Mouse (Mus musculus): ENCODE results near the gene Gnptab. TPM values are rescaled to one million over a fixed set of nuclear protein-coding genes. Genes with fewer than 3 reads are reported as not detected.
"Not testable (repeated sequence)": the region's sequence is repeated elsewhere in the genome, so short reads cannot be mapped to it uniquely, and the experiment has no call there.

Gnptab gene
- polyA plus RNA-seq, 1 experiment from 2014 or later = 16.3 TPM

GRCm38 (mm10) chr10:88426158-88426816 is 47.4 kb downstream of the Gnptab start:
- Histone ChIP-seq H3K9me3 (no peaks in the 10 kb centered on the region), H3K4me2 (replicated peaks) (no peak overlapping the region), H3K36me3 (0 out of 2 replicates have a peak, but pooled peaks cover 9% of the 10 kb centered on the region), H3K9ac (no peak overlapping the region), H3K27ac (no peak overlapping the region), H3K4me1 (replicated peaks) (no peaks in the 10 kb centered on the region), H3K27me3 (replicated peaks) (no peaks in the 10 kb centered on the region), H3K4me3 (replicated peaks) (no peak overlapping the region)
- WGBS = 94% methylated on average over 2 of the region's 2 CpGs
- ATAC-seq = peak; percentile 76; the same call in 1 of the 2 replicates

- peak; percentile 26; the same call in 1 of the 2 replicates for ATAC-seq
- 60% methylated on average over 5 of the region's 5 CpGs for WGBS
- H3K9ac ChIP-seq = no peak overlapping the region
Observed at GRCm38 (mm10) chr10:88426896-88427295, 48.0 kb downstream of the Gnptab start.

GRCm38 (mm10) chr10:88427998-88428397 is 49.1 kb downstream of the Gnptab start:
- H3K4me1 ChIP-seq (replicated peaks) = no peaks in the 10 kb centered on the region
- no peak overlapping the region for H3K27ac ChIP-seq
- H3K9ac ChIP-seq = no peak overlapping the region
- 0 out of 2 replicates have a peak, but pooled peaks cover 9% of the 10 kb centered on the region for H3K36me3 ChIP-seq
- no peaks in the 10 kb centered on the region for H3K9me3 ChIP-seq
- no peaks in the 10 kb centered on the region for H3K27me3 ChIP-seq (replicated peaks)
- no peak overlapping the region for H3K4me2 ChIP-seq (replicated peaks)
- no peak overlapping the region for H3K4me3 ChIP-seq (replicated peaks)
- WGBS = 89% methylated on average over 6 of the region's 6 CpGs
- no peak for ATAC-seq

More at GRCm38 (mm10) chr10:88426896-88427295, 48.0 kb downstream of the Gnptab start:
- Histone ChIP-seq H3K27me3 (replicated peaks) (no peaks in the 10 kb centered on the region), H3K9me3 (no peaks in the 10 kb centered on the region), H3K4me1 (replicated peaks) (no peaks in the 10 kb centered on the region), H3K4me3 (replicated peaks) (no peak overlapping the region), H3K36me3 (0 out of 2 replicates have a peak, but pooled peaks cover 9% of the 10 kb centered on the region), H3K4me2 (replicated peaks) (no peak overlapping the region), H3K27ac (no peak overlapping the region)

- H3K27ac ChIP-seq = no peak overlapping the region
- H3K27me3 ChIP-seq (replicated peaks) = no peaks in the 10 kb centered on the region
- H3K4me3 ChIP-seq (replicated peaks) = no peak overlapping the region
- H3K36me3 ChIP-seq = 0 out of 2 replicates have a peak, but pooled peaks cover 8% of the 10 kb centered on the region
- ATAC-seq = no peak
- WGBS = 82% methylated on average over 6 of the region's 6 CpGs
- no peak overlapping the region for H3K4me2 ChIP-seq (replicated peaks)
- H3K9me3 ChIP-seq = no peaks in the 10 kb centered on the region
- no peak overlapping the region for H3K9ac ChIP-seq
- no peaks in the 10 kb centered on the region for H3K4me1 ChIP-seq (replicated peaks)
Observed at GRCm38 (mm10) chr10:88441224-88441623, 62.3 kb downstream of the Gnptab start.

GRCm38 (mm10) chr10:88451221-88451620 is 72.3 kb downstream of the Gnptab start:
- H3K9ac ChIP-seq = no peak overlapping the region
- H3K36me3 ChIP-seq = no peaks in the 10 kb centered on the region
- H3K4me3 ChIP-seq (replicated peaks) = no peak overlapping the region
- no peaks in the 10 kb centered on the region for H3K9me3 ChIP-seq
- 78% methylated on average over 2 of the region's 2 CpGs for WGBS
- no peak overlapping the region for H3K4me2 ChIP-seq (replicated peaks)
- ATAC-seq = no peak
- H3K27me3 ChIP-seq (replicated peaks) = no peaks in the 10 kb centered on the region
- H3K4me1 ChIP-seq (replicated peaks) = no peaks in the 10 kb centered on the region
- no peak overlapping the region for H3K27ac ChIP-seq

- Histone ChIP-seq H3K27me3 (replicated peaks) (no peaks in the 10 kb centered on the region), H3K9me3 (no peaks in the 10 kb centered on the region), H3K9ac (no peak overlapping the region), H3K4me3 (replicated peaks) (no peak overlapping the region), H3K4me2 (replicated peaks) (no peak overlapping the region), H3K27ac (no peak overlapping the region), H3K4me1 (replicated peaks) (no peaks in the 10 kb centered on the region), H3K36me3 (no peaks in the 10 kb centered on the region)
- WGBS = 82% methylated on average over 6 of the region's 6 CpGs
- no peak for ATAC-seq
Observed at GRCm38 (mm10) chr10:88451990-88452389, 73.1 kb downstream of the Gnptab start.

- WGBS = 31% methylated on average over 6 of the region's 6 CpGs
- H3K4me1 ChIP-seq (replicated peaks) = no peaks in the 10 kb centered on the region
- H3K27ac ChIP-seq = no peak overlapping the region
- H3K4me3 ChIP-seq (replicated peaks) = no peak overlapping the region
- peak overlapping the region; percentile 24 for H3K4me2 ChIP-seq (replicated peaks)
- no peak for ATAC-seq
- no peaks in the 10 kb centered on the region for H3K9me3 ChIP-seq
- H3K9ac ChIP-seq = no peak overlapping the region
- H3K36me3 ChIP-seq = no peaks in the 10 kb centered on the region
- H3K27me3 ChIP-seq (replicated peaks) = no peaks in the 10 kb centered on the region
Observed at GRCm38 (mm10) chr10:88457816-88458215, 78.9 kb downstream of the Gnptab start.

- H3K9me3 ChIP-seq = no peaks in the 10 kb centered on the region
- H3K4me1 ChIP-seq (replicated peaks) = no peaks in the 10 kb centered on the region
- H3K36me3 ChIP-seq = no peaks in the 10 kb centered on the region
- no peak for ATAC-seq
- WGBS = 82% methylated on average over 33 of the region's 33 CpGs
- no peak within 1 kb of the TSS for H3K27ac ChIP-seq
- no peak within 1 kb of the TSS for H3K4me2 ChIP-seq (replicated peaks)
- H3K27me3 ChIP-seq (replicated peaks) = no peaks in the 10 kb centered on the region
- no peak within 1 kb of the TSS for H3K9ac ChIP-seq
- no peak within 1 kb of the TSS for H3K4me3 ChIP-seq (replicated peaks)
Observed at GRCm38 (mm10) chr10:88459502-88459992, 80.6 kb downstream of the Gnptab start, which contains the start of gene Sycp3. Gene Sycp3 (plus strand): TSS chr10:88459569.

GRCm38 (mm10) chr10:88460122-88460820 is 81.3 kb downstream of the Gnptab start:
- Histone ChIP-seq H3K27ac (no peak overlapping the region), H3K4me2 (replicated peaks) (no peak overlapping the region), H3K9ac (no peak overlapping the region), H3K27me3 (replicated peaks) (no peaks in the 10 kb centered on the region), H3K36me3 (no peaks in the 10 kb centered on the region), H3K9me3 (no peaks in the 10 kb centered on the region), H3K4me3 (replicated peaks) (no peak overlapping the region), H3K4me1 (replicated peaks) (no peaks in the 10 kb centered on the region)
- 74% methylated on average over 18 of the region's 18 CpGs for WGBS
- ATAC-seq = peak; percentile 51

GRCm38 (mm10) chr10:88482866-88483265 is 103.9 kb downstream of the Gnptab start:
- H3K36me3 ChIP-seq, ATAC-seq: not testable (repeated sequence)
- 89% methylated on average over 10 of the region's 10 CpGs for WGBS

GRCm38 (mm10) chr10:88488629-88489028 is 109.7 kb downstream of the Gnptab start:
- no peak overlapping the region for H3K4me2 ChIP-seq (replicated peaks)
- H3K27me3 ChIP-seq (replicated peaks) = no peaks in the 10 kb centered on the region
- H3K27ac ChIP-seq = no peak overlapping the region
- H3K9ac ChIP-seq = no peak overlapping the region
- ATAC-seq = no peak
- peaks cover 4% of the 10 kb centered on the region; the same call in 1 of the 2 replicates for H3K36me3 ChIP-seq
- H3K9me3 ChIP-seq = no peaks in the 10 kb centered on the region
- 89% methylated on average over 5 of the region's 5 CpGs for WGBS
- no peak overlapping the region for H3K4me3 ChIP-seq (replicated peaks)
- H3K4me1 ChIP-seq (replicated peaks) = 0 out of 2 replicates have a peak, but pooled peaks cover 4% of the 10 kb centered on the region

More at GRCm38 (mm10) chr10:88482866-88483265, 103.9 kb downstream of the Gnptab start:
- not testable (repeated sequence) for H3K4me1 ChIP-seq (replicated peaks); H3K9ac ChIP-seq; H3K4me3 ChIP-seq (replicated peaks); H3K9me3 ChIP-seq; H3K27me3 ChIP-seq (replicated peaks); H3K27ac ChIP-seq; H3K4me2 ChIP-seq (replicated peaks)

- no peak overlapping the region for H3K9ac ChIP-seq
- ATAC-seq = peak; percentile 37; the same call in 1 of the 2 replicates
- H3K4me3 ChIP-seq (replicated peaks) = no peak overlapping the region
- no peaks in the 10 kb centered on the region for H3K9me3 ChIP-seq
- 54% methylated on average over 7 of the region's 7 CpGs for WGBS
- H3K36me3 ChIP-seq = no peaks in the 10 kb centered on the region
- no peak overlapping the region for H3K4me2 ChIP-seq (replicated peaks)
- 0 out of 2 replicates have a peak, but pooled peaks cover 15% of the 10 kb centered on the region for H3K4me1 ChIP-seq (replicated peaks)
- no peak overlapping the region for H3K27ac ChIP-seq
- no peaks in the 10 kb centered on the region for H3K27me3 ChIP-seq (replicated peaks)
Observed at GRCm38 (mm10) chr10:88491632-88492031, 112.7 kb downstream of the Gnptab start.
